Mouse (Mus musculus) frontal cortex, adult 2 months (tissue): ENCODE measurements around the gene Ftsj3. TPM values are rescaled to one million over a fixed set of nuclear protein-coding genes. Genes with fewer than 3 reads are reported as not detected.
"Not testable (repeated sequence)": the region's sequence is repeated elsewhere in the genome, so short reads cannot be mapped to it uniquely, and the experiment has no call there.

ENCODE experiments used
- DNase-seq, 2 experiments: peaks; one replicate each; pipeline ENCODE4 v3.0.0; 2022; ENCODE audit warnings: low spot score in 1 of 2; ENCODE audit errors: extremely low spot score in 1 of 2
- polyA plus RNA-seq: library from polyadenylated mRNA; depleted of rRNA; stranded (reverse); fragments of >200 nt; gene quantifications from 2 replicates; pipeline ENCODE4 v1.2.3, GENCODE M21; 2012; rRNA removed

The Ftsj3 gene
- polyA plus RNA-seq, 1 experiment: 28.1 TPM

DNA sequence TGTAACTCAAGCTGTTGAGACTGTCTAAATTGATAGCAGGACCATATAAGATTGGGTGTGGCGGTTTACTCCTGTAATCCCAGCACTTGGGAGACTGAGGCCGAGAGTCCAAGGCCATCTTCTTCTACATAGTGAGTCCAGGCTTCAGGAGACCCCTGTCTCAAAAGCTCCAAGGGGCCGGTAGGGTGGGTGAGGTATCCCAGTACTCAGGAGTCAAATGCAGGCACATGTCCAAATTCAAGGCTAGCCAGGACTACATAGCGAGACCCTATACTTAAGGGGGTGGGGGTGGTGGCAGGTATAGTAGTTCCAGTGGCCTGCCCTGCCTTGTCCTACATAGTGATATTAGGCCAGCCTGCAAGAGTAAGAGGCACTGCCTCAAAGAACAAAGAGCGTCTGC, 41.0 kb downstream of the Ftsj3 start:
- DNase-seq: no peak

DNA sequence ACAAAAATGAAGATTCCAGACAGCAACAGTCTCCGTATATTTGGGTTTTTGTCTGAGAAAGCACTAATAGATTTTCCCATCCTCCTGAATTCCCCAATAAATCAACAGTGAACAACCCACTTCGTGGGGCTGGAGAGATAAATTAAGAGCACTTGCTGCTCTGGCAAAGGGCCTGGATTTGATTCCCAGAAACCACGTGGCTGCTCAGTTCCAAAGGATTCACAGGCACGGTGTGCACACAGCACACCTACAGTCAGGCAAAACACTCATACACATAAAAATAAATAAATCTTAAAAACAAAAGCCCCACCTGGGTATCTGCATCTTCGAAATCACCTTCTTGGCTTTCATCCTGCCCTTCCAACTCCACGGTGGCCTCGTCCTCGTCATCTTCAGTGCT, 43.1 kb downstream of the Ftsj3 start:
- no peak for DNase-seq

DNA sequence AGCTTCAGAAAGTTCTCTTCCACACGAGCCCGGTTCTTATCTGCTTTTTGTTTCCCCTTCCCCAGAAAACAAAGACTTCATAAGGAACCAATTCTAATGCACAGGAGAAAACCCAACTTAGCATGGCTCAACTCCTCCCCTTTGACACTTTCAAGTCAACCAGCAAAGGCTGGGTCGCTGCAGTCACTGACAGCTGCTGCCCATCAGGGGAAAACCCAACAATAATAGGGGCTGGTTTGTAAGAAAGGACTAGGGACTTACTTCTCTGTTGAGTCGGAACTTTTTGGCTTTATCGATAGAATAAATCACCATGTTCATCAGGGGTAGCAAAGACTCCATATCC, 53.8 kb downstream of the Ftsj3 start, which contains the start of gene Strada:
Gene Strada (minus strand): TSS at position 46 of the 343 bp plus-strand sequence.
- no peak for DNase-seq

DNA sequence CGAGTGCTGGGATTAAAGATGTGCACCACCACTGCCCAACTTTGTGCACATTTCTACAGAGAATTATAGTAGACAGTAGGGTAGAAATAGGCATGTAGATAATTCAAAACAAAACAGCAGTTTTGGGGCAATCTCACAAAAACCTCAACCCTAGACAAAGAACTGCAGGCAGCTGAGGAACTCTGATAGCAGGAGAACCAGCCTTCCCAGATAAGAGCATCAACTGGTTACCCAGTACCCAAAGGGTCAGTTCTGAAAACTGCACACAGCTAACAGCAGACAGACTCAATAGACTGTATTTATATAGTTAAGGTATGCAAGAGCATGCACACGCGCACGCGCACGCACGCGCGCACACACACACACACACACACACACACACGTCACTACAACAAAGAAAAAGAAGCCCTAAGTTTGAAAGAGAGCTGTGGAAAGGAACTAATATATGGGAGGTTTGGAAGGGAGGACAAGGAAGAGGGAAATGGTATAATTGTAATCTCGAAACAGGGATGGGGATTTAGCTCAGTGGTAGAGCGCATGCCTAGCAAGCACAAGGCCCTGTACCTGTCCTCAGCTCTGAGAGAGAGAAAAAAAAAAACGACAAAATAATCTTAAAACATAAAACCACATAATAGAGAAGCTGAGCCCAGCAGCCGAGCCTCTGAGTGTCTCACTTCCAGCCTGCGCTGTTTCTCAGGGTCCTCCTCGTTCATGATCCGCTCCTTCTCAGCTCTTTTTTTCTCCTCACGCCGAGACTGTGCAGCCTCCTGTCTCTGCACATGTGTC, 54.3 kb downstream of the Ftsj3 start:
- no peak for DNase-seq

DNA sequence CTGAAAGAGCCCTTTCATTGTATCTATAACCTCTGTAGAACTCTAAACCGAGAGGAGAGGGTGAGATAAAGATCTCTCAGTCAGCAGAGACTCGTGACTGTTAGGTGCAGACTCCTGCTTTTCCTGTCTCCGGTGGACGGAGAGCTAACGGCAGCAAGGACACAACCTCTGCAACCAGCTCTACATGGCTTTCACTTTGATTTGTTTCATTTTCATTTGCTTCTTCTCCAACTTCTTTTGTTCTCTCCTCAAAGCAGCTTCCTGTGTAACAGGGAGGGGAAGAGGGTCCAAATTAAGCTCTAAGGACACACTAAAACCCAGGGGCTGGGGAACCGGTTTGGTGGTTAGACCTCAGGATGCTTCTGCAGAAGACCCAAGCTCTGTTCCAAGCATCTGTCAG, 55.1 kb downstream of the Ftsj3 start:
- DNase-seq: no peak

DNA sequence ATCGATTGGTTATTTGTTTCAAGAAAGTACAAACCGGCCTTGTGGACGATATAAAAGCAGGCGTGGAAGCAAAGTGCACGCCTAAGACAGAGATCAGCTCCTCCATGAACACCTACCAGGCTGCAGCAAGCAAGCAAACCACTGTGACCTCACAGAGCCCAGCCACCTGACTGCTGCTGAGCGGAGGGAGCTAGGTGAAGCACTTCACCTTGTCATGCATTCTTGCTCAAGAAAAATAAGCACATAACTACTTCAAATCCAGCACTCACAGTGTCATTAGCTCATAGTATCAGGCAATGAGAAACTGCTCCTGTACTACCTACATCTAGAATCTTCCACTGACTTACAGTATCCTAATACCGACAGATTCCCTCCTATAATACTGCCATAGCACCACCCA, 55.9 kb downstream of the Ftsj3 start:
- not testable (repeated sequence) for DNase-seq

Other genes starting within 250 kb of the Ftsj3 start
- gene Kcnh6, start 248.0 kb downstream of the Ftsj3 start, polyA plus RNA-seq: 4.5 and 4.6 TPM in 2 replicates
- 127 and 132 TPM in 2 replicates for gene Dcaf7, start 219.2 kb downstream of the Ftsj3 start, polyA plus RNA-seq
- 13.2 and 14.6 TPM in 2 replicates for gene Taco1, start 190.0 kb downstream of the Ftsj3 start, polyA plus RNA-seq
- 30.0 and 32.2 TPM in 2 replicates for gene Map3k3, start 171.5 kb downstream of the Ftsj3 start, polyA plus RNA-seq
- gene Gm10840, start 95.2 kb downstream of the Ftsj3 start, polyA plus RNA-seq: not detected in 2 replicates
- gene Limd2, start 95.2 kb downstream of the Ftsj3 start, polyA plus RNA-seq: 154 and 168 TPM in 2 replicates
- gene Strada, start 53.9 kb downstream of the Ftsj3 start, polyA plus RNA-seq: 78.7 and 79.8 TPM in 2 replicates
- 73.6 and 86.2 TPM in 2 replicates for gene Ccdc47, start 39.7 kb downstream of the Ftsj3 start, polyA plus RNA-seq
- gene Ddx42, start 39.2 kb downstream of the Ftsj3 start, polyA plus RNA-seq: 44.5 and 49.9 TPM in 2 replicates
- gene Psmc5, start 75 bp upstream of the Ftsj3 start, polyA plus RNA-seq: 229 and 247 TPM in 2 replicates
- 32.1 and 33.5 TPM in 2 replicates for gene Smarcd2, start 16.9 kb upstream of the Ftsj3 start, polyA plus RNA-seq
- gene Tcam1, start 20.6 kb upstream of the Ftsj3 start, polyA plus RNA-seq: 0.23 and 0.28 TPM in 2 replicates
- 2.1 TPM in 1 of 2 replicates, not detected in the other for gene Gh, start 45.8 kb upstream of the Ftsj3 start, polyA plus RNA-seq
- 0.50 and 0.86 TPM in 2 replicates for gene Cd79b, start 58.7 kb upstream of the Ftsj3 start, polyA plus RNA-seq
- gene Scn4a, start 97.2 kb upstream of the Ftsj3 start, polyA plus RNA-seq: 0.04 and 0.29 TPM in 2 replicates
- 0.15 TPM in 1 of 2 replicates, not detected in the other for gene Prr29, start 109.4 kb upstream of the Ftsj3 start, polyA plus RNA-seq
- gene Icam2, start 132.0 kb upstream of the Ftsj3 start, polyA plus RNA-seq: 7.6 and 9.4 TPM in 2 replicates
- 7.2 and 7.7 TPM in 2 replicates for gene Ern1, start 231.8 kb upstream of the Ftsj3 start, polyA plus RNA-seq